Mouse (Mus musculus) mature B cell (primary cell): ENCODE measurements at regions not wholly inside any gene's neighbourhood (a gene's known extent, or its start where the extent isn't known, plus 50 kb on each side); places are given as distances from the start of the nearest gene placed in this dataset.

Experiments used
- in situ Hi-C: fragments of 300-500 bp; cut with MboI; formaldehyde crosslinking; loops from 2 replicates; pipeline ENCODE4 v1.14.3; 2019

- in situ Hi-C loops: no loop called here
Observed at GRCm38 (mm10) chr4:95476071-95476724, 81.1 kb upstream of the Fggy start.

GRCm38 (mm10) chr4:95483571-95483970 lies 73.7 kb upstream of the Fggy start:
- in situ Hi-C loops: no loop called here

- in situ Hi-C loops: no loop called here
Observed at GRCm38 (mm10) chr4:95487323-95487722, 70.0 kb upstream of the Fggy start.

- in situ Hi-C loops: no loop called here
Observed at GRCm38 (mm10) chr4:95487969-95488368, 69.3 kb upstream of the Fggy start.

GRCm38 (mm10) chr4:95489059-95489458 lies 68.2 kb upstream of the Fggy start:
- in situ Hi-C loops: no loop called here

GRCm38 (mm10) chr4:95500265-95500664 lies 57.0 kb upstream of the Fggy start:
- in situ Hi-C loops: no loop called here

- in situ Hi-C loops: no loop called here
Observed at GRCm38 (mm10) chr4:95501164-95501563, 56.1 kb upstream of the Fggy start.

- in situ Hi-C loops: no loop called here
Observed at GRCm38 (mm10) chr4:95507141-95507945, 50.0 kb upstream of the Fggy start.
